Mouse (Mus musculus) stomach, postnatal 0 days (tissue): ENCODE measurements at regions not wholly inside any gene's neighbourhood (a gene's known extent, or its start where the extent isn't known, plus 50 kb on each side); places are given as distances from the start of the nearest gene placed in this dataset.

Source experiments
- CTCF ChIP-seq: IDR thresholded peaks from 2 replicates; pipeline ENCODE4 v1.5.1; 2016; ENCODE audit warnings: antibody characterized with exemption, low read depth, mild to moderate bottlenecking, moderate library complexity
- EP300 ChIP-seq: optimal IDR thresholded peaks from 2 replicates; pipeline ENCODE3; 2016; ENCODE audit warnings: antibody characterized with exemption

GRCm38 (mm10) chr1:41390102-41390884 is 584.9 kb downstream of the Tmem182 start:
- TF ChIP-seq CTCF: no peak
- no peak for TF ChIP-seq EP300
